Mouse (Mus musculus) thymus, postnatal 10 days (tissue): ENCODE results near the gene Platr17.

Source experiments
- DNase-seq, 2 experiments: peaks; one replicate each; pipeline ENCODE4 v3.0.0; 2021; ENCODE audit warnings: low spot score in 2 of 2

The Platr17 gene

DNA sequence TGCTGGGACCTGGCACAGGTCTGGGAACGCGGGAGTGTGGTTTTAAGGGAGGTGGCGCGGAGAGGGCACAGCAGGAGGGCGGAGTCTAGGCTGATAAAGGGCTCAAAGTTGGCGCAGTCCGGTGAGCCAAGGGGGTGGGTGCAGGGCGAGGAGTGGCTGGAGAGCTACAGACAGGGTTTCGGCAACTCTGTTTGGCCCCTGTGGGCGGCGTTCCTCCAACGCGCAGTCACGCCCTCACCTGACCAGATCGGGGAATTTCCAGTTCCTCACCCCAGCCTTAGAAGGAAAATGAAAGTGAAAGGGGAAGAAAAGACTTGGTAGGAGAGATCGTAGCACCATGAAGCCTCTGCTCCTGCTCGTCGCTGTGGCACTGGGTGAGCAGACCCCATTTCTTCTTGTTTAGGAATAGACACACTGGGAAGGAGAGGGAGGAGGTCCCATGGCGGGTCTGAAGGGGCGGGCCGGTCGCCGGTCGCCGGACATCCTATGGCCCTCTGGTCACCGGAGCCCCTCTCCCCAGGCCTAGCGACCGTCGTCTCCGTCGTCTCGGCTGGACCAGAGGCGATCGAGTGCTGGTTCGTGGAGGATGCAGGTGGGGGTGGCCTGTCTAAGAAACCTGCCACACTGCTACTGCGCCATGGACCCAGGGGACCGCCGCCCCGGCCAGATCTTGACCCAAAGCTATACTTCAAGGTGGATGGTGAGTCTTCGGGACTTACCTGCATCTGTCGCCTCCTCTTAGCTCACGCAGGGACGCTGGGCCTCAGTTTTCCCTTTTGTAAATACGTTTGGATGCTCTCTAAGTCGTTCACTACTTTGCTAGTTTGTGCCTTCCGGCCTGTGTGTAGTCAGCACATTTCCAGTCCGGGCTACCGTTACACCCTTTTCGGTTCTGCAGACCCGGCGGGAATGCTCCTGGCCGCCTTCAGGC lies 14.7 kb downstream of the Platr17 start:
- peak; percentile 58 to 62 for DNase-seq

DNA sequence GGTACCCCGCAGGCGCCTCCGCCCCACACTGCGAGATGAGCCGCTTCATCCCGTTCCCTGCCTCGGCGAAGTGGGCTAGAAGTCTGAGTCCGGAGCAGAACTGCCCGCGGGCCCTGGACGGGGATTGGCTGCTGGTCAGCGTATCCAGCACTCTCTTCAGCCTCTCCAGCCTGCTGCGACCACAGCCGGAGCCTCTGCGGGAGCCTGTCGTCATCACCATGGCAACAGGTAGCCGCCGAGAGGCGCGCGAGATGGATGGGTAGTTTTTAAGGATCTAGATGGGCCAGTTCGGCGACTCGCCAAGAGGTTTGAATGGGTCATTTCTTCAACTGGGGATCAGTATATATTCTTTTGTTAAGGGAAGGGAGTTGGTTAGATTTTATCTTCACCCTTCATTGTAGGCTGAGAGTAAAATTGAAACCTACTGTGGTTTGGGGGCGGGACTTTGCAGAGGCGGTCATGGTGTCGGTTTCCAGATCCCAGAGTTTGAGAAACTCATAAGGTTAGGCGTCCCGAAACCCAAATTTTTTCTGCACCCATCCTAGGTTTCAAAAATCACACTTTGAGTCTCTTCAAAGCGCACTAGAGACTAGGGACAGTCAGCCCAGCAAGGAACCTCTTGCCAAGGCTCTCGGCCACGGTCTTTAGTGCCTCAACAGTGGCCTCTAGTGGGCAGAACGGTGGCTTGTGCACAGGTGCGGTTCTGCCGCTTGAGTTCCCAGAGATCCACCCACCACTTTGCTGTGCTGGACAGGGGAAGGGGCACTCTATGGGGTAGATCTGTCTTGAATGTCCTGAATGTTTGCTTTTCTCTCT lies 15.6 kb downstream of the Platr17 start:
- peak; percentile 73 to 87 for DNase-seq

DNA sequence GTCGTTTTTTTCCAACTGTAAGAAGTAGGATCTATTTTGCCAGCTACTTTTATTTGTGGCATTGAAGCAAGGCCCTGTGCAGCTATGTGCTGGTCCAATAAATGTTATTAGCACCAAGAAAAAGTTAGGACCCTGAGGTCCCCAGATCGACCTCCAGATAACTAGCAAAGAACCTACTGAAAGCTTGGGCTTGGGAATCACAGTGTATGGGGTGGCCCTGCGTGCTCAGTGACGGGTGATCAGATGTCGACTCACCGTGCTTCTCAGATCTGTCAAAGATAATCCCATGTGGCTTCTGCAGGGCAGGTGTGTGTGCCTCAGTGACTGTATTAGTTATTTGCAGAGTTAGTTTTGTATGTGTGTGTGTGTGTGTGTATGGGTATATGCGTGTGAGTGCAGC lies 16.4 kb downstream of the Platr17 start:
- no peak for DNase-seq

DNA sequence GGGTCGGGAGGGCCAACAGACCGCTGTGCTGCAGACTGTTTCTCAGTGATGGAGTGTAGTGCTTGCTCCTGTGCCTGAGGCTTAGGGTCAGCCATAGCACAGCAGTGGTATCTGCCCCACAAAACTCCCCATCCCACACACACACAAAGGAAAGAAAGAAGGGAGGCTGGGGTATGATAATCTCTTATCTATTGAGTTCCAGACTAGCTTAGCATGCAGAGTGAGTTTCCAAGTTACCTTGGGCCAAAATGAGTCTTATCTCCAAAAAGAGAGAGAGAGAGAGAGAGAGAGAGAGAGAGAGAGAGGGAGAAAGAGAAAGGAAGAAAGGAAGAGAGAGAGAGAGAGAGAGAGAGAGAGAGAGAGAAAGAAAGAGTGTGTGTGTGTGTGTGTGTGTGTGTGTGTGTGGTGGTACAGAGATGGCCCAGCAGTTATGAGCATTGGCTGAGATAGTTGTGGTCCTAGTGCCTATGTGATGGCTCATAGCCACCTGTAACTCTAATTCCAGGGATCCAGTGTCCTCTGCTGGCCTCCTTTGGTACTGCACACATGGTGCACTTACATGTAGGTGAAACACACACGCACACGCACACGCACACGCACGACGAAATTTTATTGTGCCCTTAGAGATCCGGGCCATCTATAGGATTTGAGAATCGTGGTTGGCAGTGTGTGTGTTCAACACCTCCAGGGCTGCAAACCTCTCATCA lies 19.8 kb downstream of the Platr17 start:
- DNase-seq = peak in 1 of 2 experiments; percentile 53

DNA sequence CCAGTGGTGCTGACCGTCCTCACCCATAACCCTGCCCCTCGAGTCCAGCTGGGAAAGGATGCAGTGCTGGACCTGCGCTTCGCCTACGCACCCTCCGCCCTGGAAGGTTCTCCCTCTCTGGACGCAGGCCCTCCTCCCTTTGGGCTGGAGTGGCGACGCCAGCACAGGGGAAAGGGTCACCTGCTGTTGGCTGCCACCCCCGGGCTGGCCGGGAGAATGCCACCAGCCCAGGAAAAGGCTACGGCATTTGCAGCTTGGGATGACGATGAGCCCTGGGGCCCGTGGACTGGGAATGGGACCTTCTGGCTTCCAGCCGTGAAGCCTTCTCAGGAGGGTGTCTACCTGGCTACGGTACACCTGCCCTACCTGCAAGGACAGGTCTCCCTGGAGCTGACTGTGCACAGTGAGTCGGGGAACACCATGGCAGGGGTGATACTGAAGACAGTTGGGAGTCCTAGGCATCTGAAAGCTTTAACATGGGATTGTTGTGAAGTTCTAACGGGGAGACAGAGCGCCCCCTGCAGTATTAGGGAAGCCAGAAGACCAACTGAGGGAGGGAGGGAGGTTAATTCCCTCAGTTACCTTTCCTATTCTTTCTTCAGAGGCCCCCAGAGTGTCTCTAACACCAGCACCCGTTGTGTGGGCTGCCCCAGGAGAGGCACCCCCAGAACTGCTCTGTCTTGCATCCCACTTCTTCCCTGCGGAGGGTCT lies 20.6 kb downstream of the Platr17 start:
- DNase-seq = no peak

DNA sequence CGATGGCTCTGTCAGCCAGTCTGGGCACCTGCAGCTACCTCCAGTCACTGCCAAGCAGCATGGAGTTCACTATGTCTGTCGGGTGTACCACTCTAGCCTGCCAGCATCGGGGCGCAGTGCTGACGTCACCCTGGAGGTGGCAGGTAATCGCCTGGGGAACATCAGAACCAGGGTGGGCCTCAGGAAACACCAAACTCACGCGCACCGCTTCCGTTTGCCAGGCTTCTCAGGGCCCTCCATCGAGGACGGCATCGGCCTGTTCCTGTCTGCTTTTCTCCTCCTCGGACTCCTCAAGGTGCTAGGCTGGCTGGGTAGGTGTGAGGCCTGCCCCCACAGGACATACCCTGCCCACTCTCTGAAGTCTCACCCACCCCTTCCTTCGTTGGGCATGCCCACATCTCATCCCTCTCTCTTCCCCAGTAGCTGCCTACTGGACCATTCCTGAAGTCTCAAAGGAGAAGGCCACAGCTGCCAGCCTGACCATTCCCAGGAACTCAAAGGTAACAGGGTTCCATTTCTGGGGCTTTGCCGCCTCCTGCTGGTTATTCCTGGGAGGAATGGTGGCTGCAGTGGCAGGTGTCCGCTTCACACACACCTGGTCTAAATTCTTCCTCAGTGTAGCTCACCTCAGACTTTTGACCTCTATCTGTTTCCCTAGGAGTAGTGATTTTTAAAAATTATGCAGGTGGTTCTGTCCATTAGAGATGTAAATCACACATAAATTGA lies 21.4 kb downstream of the Platr17 start:
- DNase-seq = no peak

DNA sequence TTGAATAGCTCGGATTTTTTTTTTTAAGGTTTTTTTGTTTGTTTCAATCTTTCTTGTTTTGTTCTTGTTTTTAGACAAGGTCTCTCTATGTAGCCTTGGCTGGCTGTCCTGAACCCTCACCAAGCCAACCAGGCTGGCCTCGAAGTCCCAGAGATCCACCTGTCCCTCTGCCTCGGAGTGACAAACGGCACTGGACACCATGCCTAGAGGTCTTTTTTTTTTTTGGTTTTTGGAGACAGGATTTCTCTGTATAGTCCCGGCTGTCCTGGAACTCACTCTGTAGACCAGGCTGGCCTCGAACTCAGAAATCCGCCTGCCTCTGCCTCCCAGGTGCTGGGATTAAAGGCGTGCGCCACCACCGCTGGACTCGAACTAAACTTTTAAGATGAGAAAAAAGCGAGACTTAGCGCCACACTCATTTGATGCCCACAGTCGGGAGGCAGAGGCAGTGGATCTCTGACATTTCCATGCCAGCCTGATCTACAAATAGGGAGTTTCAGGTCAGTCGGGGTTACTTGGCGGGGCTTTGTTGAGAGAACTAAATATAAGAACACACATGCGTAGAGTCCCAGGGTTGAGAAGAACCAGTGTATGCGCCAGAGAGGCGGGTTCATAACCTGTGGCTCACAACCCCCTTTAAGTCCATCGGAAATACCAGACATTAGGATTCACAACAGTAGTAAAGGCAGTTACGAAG lies 23.5 kb downstream of the Platr17 start:
- DNase-seq = no peak

DNA sequence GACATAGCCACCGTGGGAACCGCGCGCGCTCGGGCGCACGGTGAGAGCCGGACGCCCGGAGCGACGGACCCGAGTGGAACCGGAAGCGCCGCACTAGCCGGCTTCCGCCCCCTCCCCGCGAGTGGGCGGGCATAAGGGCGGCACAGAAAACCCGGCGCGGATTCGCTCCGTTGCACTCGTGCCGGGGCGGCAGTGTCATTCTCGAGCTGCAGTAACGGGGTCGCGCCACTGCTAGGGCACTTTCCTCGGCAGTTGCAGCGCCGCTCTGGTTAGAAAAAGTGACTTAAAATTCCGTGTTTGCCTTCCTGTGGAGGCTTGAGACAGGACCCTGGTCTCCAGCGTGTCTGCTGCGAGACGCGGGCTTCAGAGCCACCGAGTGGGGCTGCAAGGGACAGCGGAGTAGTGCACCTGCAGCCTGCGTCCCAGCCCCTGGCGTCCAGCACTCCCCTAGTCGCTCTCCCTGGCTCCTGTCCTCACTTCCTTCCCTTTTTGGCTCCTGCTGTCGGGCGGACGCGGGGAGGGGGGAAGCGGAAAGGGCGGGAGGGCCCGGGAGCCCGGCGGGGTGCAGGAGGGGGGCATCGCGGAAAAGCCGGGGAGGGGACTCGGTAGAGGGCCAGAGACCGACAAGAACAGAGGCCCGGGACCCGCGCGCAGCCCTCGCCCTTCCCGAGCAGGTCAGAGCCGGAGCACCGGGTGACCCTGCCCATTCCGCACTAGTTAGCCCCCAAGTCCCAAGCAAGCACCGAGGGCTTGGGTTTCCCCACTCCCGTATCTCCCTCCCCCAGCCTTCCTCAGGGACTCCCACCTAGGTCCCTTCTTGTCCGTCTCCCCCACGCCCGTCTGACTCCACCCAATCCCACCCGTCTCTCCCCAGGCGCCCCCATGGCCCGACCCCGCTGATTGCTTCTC lies 24.7 kb downstream of the Platr17 start, which contains the start of gene Rgl2:
Gene Rgl2 (plus strand): TSS at position 173 of the 909 bp plus-strand sequence.
- DNase-seq = peak; percentile 94 to 97

DNA sequence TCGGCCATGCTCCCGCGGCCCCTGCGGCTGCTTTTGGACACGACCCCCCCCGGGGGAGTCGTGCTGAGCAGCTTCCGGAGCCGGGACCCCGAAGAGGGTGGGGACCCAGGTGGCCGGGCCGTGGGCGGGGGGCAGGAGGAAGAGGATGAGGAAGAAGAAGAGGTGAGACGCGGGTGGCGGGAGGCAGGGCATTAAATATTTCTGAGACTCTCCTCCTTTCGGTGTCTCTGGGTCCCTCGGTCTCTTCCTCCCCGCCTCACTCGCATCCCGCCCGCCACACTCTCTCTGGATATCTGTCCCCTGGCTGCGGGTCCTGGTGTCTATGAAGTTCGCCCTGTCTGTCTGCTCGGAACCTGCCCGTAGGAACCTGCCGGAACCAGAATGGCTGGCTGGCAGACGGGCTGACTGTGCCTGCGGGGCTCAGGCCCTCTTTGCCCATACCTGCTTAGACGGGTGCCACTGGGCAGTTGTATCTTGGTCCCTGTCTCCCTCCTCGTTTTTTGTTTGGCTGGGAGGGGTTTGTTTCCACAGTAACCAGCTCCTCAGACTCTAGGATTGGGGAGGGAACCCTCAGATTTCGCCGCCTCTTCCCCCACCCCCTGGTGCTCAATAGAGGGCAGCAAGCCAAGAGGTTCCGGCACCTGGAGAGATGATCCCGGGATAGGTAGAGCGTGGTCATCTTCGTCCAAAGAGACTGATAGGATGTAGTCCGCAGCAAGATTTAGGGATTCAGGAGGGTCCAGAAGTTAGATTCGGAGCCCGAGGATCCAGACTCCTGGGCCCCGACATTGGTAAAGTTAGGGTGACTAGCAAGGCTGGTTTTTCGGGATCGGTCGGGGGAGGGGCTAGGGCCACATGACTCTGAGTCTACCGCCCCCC lies 25.6 kb downstream of the Platr17 start:
- DNase-seq = peak; percentile 67 to 72

DNA sequence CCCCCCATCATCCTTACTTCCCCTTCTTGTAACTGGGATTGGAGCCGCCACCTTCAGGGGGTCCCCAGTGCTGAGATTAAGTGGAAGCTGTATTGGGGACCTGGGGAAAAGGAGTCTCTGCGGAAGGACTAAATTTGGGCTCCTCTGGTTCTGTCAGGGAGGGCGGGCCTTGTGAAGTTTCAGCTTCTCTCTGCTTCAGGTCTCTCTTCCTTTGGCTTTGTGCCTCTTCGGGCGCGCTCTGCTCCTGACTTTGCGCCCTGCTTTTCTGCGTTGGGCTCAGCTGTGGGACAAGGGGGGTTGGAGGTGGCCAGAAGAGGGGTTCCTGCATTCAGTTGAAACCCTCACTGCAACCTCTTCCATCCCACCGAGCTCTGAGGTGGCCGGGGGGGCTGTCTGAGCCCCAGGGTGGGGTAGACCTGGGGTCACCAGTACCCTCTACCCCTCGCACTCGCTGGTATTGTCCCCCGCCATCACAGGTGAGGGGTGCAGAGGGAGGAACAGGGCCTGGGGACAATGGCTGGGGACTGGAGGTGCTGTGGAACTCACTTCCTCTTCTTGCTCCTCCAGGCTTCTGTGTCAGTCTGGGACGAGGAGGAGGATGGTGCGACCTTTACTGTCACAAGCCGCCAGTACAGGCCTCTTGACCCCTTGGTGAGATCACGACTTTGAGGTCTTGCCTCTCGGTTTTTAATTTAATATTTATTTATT lies 26.4 kb downstream of the Platr17 start:
- no peak for DNase-seq

DNA sequence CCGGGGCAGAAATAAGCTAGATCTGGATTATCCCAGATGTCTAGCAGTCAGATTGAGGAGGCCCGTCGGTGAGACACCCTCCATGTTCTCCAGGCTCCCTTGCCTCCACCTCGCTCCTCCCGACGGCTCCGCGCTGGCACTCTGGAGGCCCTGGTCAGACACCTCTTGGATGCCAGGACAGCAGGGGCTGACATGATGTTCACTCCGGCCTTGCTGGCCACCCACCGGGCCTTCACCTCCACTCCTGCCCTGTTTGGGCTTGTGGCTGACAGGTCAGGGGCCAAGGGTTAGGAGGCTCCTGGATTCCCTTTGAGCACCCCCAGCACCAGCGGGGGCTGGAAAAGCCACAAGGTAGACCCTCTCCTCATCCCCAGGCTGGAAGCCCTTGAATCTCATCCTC lies 27.0 kb downstream of the Platr17 start:
- no peak for DNase-seq

DNA sequence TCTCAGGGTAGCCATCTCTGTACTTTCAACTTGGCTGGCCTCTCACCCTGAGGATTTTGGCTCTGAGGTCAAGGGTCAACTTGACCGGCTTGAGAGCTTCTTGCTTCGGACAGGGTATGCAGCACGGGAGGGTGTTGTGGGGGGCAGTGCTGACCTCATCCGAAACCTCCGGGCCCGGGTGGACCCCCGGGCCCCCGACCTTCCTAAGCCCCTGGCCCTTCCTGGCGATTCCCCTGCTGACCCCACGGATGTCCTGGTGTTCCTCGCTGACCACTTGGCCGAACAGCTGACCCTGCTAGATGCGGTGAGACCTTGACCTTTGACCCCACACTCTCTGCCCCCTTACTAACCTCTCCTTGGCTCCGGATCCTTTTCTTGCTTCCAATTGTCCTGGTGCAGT lies 27.5 kb downstream of the Platr17 start:
- DNase-seq = no peak

DNA sequence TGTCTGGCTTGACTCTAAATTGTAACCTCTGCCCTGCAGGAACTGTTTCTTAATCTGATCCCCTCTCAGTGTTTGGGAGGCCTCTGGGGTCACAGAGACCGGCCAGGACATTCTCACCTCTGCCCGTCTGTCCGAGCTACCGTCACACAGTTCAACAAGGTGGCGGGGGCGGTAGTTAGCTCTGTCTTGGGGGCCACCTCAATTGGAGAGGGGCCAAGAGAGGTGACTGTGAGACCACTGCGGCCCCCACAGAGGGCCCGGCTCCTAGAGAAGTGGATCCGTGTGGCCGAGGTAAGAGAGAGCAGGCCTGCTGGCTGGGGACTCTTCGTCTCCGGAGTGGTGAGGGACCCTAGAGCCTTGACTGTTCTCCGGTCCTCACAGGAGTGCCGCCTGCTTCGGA lies 28.0 kb downstream of the Platr17 start:
- DNase-seq = no peak

DNA sequence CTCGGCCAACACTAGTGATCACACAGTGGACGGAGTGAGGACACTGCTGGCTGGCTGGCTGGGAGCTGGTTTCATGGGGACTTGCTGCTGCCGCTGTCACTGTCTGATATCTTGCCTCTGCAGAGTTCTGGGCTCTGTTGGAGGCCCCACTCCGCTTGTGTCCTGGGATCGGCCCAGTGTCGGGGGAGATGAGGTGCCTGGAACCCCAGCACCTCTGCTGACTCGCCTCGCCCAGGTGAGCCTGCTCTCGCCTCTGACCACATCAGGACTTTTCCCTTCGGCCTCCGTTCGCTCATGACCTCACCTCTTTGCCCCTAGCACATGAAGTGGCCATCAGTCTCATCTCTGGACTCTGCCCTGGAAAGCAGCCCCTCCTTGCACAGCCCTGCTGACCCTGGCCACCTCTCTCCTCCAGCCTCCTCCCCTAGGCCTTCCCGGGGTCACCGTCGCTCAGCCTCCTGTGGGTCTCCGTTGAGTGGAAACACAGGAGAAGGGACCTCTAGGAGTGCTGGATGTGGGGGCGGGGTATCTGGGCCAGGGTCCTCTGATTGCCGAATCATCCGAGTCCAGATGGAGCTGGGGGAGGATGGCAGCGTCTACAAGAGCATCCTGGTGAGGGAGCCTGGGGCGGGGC lies 30.6 kb downstream of the Platr17 start:
- no peak for DNase-seq

DNA sequence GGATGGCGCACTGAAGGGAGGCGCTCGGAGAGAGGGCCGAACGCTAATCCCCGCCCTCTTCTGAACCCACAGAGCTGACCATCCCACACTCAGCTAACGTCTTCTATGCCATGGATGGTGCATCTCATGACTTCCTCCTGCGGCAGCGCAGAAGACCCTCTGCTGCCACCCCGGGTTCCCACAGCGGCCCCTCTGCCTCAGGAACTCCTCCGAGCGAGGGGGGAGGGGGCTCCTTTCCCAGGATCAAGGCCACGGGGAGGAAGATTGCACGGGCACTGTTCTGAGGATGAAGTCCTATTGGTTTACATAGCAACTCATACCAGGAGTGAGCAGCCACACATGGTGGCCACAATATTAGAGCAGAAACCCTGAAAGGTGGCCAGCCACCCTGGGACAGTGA lies 32.1 kb downstream of the Platr17 start:
- no peak for DNase-seq

DNA sequence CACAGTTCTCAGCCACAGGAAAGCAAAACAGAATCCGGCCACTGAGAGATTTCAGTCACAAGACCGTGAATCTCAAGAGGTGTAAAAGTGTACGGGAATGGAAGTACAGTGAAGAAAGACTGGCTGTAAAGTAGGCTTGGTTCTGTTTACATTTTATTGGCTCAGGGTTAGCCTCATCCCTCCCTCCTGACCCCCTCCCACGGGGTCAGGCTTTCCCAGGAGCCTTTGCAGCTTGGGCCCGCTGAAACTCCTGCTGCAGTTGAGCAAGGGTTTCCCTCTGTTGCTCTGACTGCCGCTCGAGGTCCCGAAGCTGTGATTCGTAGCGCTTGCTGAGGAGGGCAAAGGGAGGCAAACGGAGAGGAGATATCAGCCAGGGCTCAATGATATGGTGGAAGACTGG lies 33.8 kb downstream of the Platr17 start:
- no peak for DNase-seq
